Mouse (Mus musculus) adrenal gland, adult 8-10 months (tissue): ENCODE results near the gene AW011738. TPM values are rescaled to one million over a fixed set of nuclear protein-coding genes. Genes with fewer than 3 reads are reported as not detected.

ENCODE experiments used
- DNase-seq: peaks from one replicate; pipeline ENCODE4 v3.0.0; 2022
- total RNA-seq, 4 experiments: library from RNA; stranded (reverse); gene quantifications; 2 replicates each; pipeline ENCODE4 v1.2.4; 2022

The AW011738 gene
- 1 to 10 TPM; 3.0 to 6.5 (median 4.8) TPM for total RNA-seq

DNA sequence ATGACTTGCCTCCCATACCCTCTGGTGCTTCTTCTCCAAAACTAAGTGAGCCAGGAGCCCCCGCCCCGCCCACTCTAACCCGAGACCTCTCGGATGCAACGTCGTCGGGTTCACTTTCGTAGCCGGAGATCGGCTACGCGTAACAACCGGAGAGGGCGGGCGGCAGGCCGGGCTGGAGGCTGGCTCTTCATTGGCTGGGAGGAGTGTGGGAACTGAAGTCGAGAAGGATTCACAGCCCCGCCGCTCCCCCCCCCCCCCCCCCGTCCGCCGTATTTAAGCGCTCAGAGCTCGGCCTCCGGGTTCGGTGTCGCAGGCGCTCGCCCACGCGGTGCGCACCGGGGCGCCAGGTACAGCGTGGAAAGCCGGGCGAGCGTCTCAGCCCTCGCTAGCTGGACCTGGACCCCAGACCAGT, at the start of gene AW011738:
Gene AW011738, plus strand, starts transcription at position 304 of the 412 bp plus-strand sequence.
- DNase-seq = peak; percentile 66

DNA sequence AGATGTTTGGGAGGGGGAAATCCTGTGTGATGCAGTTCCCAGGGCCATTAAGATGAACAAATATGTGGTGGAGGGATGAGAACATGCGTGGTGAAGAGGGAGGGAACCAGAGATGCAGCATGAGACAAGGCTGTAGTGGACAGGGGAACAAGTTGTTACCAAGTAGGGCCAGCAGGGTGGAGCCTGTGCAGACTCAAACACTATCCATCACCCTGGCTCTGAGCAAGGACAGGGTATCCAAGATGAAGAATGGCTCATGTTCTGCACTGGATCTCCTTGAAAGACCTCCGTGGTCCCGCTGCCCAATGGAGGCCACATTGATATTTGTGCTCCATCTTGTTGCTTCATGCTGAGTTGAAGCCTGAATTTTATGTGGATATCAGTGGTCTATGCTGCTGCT, 48.3 kb upstream of the AW011738 start:
- DNase-seq = no peak

- DNase-seq = no peak
Observed at GRCm38 (mm10) chr4:156166477-156166876, 36.6 kb upstream of the AW011738 start.

DNA sequence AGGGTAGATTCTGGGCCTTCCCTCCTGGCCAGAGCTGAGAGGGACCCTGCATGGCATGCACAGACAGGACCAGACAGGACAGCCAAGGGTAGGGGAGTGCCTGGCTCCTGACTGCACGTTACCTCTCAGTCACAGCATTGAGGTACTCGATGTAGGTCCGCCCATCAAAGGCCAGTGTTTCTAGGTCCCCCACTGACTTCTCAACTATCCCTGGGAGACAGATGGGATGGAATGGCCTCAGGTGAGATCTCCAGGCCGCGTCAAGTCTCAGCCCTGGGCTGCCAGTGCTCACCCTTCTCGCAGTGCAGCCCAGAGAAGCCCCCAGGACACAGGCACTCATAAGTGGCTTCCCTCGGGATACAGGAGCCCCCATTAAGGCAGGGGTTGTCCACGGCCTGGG, 34.5 kb upstream of the AW011738 start:
- no peak for DNase-seq

GRCm38 (mm10) chr4:156169129-156169528, 34.0 kb upstream of the AW011738 start:
- DNase-seq = no peak

DNA sequence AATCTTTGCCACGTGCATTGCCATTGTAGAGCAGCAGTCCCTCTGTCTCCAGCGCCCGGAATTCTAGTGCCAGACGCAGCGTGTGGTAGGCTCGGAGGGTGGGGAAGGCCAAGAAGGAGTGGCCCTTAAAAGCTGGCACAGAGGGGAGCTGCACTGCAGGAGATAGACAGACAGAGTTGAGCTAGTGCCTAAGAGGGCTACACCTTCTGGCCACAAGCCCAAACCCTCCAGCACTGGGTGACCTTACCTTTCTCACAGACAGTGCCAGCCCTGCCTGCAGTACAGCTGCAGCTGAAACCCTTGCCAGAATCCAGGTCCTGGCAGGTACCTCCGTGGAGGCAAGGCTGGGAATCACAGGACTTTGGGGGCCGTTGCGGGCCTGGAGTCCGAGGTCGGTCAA, 31.3 kb upstream of the AW011738 start:
- no peak for DNase-seq

GRCm38 (mm10) chr4:156177630-156178029, 25.5 kb upstream of the AW011738 start:
- no peak for DNase-seq

DNA sequence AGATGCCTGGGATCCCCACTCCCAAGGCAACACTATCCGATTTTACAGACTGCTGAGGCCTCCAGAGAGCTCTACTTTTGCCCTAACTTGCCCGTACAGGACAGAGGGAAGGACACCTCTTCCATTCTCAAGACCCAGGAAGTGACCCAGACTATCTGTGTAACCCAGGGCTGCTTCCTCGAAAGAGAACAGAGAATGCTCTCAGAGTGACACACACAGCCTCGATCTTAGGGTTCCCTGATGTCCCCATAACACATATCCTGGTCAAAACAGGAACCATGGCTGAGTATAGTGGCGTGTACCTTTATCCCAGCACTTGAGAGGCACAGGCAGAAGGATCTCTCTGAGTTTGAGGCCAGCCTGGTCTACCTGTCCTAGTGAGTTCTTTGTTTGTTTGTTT, 19.4 kb upstream of the AW011738 start:
- no peak for DNase-seq

- no peak for DNase-seq
Observed at GRCm38 (mm10) chr4:156184291-156184954, 18.7 kb upstream of the AW011738 start.

DNA sequence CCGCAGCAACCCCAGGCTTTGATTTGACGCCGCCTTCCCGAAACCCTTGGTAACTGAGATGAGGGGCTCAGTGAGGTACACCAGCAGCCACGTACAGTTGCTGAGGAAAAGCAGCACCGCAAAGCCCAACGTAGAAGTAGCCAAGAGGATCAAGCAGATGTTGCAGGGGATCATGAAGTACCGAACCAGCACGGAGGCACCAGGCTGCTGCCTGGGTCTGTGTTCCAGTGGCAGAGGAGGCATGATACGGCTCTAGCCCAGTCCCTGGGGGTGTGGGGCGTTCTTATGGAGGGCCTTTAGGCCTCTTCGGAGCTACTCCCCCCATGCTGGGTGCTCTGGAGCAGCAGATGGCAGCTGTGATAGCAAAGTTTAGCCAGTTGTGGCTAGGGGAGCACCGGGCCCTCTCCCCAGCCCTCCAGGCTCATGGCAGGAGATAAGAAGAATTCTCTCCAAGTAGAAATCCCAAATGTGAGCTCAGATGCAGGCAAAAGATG, 17.6 kb upstream of the AW011738 start:
- no peak for DNase-seq

DNA sequence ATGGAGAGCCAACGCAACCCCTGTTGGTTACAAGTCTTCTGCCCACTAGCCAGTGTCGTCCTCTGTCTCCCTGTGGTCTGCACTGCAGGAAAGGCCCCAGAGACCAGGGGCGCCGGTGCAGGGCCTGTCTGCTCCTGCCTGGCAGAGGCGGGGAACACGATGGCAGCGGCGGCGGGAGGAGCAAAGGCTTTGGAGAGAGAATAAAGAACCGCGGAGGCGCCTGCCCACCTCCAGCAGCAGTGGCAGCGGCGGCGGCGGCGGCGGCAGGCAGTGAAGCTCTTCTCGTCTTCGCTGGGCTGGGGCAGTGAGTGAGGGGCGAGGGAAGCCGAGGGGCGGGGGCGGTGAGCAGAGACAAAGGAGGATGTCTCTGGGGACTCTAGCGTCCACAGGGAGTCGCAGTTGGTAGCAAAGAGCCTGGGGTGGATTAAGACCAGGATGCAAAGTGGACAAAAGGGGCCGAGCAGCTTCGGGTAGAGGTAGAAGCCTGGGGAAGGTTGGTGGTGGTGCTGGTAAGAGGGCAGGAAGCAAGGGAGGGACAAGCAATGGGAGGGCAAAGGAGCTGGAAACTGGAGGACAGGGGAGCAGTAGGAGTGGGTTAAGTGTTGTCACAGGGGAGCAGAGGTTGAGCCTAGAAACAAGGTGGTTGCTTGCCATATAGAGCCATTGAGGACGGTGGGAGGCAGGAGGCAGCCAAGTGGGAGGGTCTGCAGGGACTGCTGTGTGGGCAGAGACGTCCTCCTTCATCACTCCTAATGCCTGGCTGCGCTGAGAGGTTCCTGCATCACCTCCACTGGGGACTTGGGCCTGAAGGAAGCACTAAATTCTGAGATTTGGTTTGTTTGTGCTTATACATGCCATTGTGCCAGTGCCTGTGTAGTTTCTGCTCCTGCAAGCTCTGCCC, 16.9 kb upstream of the AW011738 start:
- no peak for DNase-seq

GRCm38 (mm10) chr4:156188162-156188810, 14.8 kb upstream of the AW011738 start:
- no peak for DNase-seq

GRCm38 (mm10) chr4:156188811-156189323, 14.2 kb upstream of the AW011738 start:
- no peak for DNase-seq

DNA sequence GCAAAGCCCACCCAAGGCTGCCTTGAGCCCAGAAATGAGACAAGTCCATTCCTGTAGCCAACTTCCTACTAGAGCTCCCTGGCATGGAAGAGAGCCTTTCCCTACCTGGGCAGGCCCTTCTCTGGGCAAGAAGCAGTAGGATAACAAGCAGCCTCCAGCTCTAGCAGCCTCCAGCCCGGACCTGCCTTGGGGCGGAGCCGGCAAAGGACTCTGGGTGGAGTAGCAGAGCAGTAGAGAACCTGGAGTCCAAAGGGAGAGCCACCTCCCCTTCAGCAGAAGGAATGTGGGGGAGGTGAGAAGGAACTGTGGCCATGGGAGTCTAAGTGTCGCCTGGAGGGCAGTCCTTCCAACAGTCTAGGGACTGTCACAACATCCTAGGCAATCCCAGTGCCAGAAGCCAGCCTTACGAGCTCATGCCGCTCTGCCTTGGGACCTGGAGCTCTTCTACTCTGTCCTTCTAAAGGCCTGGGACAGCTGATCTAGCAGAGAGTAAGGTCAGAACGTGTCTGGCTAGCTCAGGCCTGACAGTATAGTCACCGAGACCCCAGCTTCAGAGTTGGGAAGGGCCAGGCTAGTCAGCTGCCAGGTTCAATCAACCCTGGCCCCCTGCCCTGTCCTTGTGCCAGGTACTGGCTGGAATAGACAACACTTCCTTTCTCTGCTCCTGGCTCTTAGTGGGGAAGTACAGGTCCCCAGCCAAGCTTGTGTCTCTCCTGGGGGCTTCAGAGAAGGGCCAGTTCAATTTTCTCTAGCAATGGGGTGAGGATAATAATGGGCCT, 10.5 kb upstream of the AW011738 start:
- DNase-seq = no peak

DNA sequence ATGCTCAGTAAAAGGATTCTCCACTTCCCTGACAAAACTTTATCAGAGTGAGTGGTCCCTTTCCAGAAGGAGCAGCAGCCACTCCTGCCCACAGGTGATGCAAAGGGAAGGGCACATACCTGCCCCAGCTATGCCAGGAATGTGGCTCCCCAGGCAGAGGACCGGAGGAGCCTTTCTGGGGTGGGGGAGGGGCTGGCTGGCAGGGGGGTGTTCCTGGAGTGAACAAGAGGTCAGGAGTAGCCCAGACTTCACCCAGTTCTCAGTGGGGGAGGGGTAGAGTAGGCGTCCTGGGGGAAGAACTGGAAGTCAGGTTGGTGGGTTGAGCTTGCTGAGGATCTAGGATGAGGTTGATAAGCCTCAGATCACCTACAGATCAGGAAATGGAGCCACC, 9.9 kb upstream of the AW011738 start:
- no peak for DNase-seq

DNA sequence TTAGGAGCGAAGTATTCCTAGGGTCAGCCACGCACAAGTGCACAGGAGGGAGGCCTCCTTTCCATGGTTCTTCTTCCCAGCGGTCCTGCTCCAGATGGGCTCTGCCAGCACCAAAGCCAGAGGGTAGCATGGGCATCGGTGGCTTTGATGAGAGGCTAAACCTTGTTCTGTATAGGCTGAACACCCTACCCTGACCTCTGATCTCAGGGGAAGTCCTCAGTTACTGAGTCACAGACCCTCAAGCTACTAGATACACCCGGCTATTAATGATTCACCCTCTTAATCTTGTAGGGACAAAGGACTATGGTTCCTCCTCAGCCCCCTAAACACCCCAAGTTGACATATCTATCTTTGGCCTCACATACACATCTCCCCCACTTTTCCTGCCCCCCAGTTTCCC, 9.2 kb upstream of the AW011738 start:
- no peak for DNase-seq

- DNase-seq = no peak
Observed at GRCm38 (mm10) chr4:156194346-156194745, 8.8 kb upstream of the AW011738 start.

GRCm38 (mm10) chr4:156195927-156196870, 6.9 kb upstream of the AW011738 start:
- DNase-seq = no peak

DNA sequence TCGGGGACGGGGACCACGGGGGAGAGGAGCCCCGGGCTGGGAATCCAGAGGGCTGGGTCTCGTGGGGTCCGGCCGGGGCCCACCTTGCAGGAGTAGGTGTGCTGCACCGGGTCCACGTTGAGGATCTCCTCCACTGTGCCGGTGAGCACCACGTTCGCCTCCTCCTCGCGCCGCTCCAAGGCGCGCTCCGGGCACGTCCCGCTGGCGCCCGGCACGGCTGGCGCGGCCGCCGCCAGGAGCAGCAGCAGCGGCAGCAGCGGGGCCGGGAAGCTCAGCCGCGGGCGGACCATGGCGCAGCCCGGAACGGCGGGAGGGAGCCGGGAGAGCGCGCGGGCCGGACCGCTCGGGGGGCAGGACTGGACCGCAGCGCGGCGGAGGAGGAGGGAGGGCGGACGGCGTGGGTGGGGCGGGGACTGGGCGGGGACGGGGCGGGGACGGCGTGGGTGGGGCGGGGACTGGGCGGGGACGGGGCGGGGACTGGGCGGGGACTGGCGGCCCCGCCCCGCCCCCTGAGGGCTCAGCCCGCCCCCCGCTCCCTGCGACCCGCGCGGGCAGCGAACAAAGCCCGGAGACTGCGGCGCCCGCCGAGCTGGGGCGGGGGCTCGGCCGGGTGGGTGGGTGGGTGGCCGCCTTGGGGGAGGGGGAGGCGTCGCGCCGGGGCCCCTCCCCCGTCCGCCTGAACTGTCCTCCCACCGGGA, 5.8 kb upstream of the AW011738 start, which contains the start of gene Agrn:
Gene Agrn, minus strand, starts transcription at position 358 of the 698 bp plus-strand sequence.
- peak; percentile 45 for DNase-seq

GRCm38 (mm10) chr4:156197829-156198205, 5.3 kb upstream of the AW011738 start:
- peak; percentile 90 for DNase-seq
